Mouse (Mus musculus) lung, postnatal 0 days (tissue): ENCODE results near the gene Hoxc5. TPM values are rescaled to one million over a fixed set of nuclear protein-coding genes. Genes with fewer than 3 reads are reported as not detected.

Experiments used
- ATAC-seq: fragments of 200-750 bp; cut with Nextera tagmentation; 2 replicates; pipeline ENCODE4 v1.8.0; 2017; ENCODE audit warnings: moderate library complexity
- DNase-seq: peaks from one replicate; pipeline ENCODE4 v3.0.0-alpha.2; 2016; ENCODE audit warnings: low spot score
- H3K27ac ChIP-seq: fragments of 300-500 bp; sonication (generic); 2 replicates; pipeline ENCODE4 v1.5.1; 2014; ENCODE audit warnings: antibody characterized with exemption, mild to moderate bottlenecking, low read length, mixed read lengths
- H3K27me3 ChIP-seq: fragments of 300-500 bp; sonication (generic); replicated peaks from 2 replicates; pipeline ENCODE4 v1.6.1; 2014; ENCODE audit warnings: low read length, mixed read lengths; ENCODE audit not compliant: insufficient read depth
- H3K36me3 ChIP-seq: fragments of 300-500 bp; sonication (generic); 2 replicates; pipeline ENCODE4 v1.6.1; 2014; ENCODE audit warnings: low read length, mixed read lengths; ENCODE audit not compliant: insufficient read depth
- H3K4me1 ChIP-seq: fragments of 300-500 bp; sonication (generic); 2 replicates; pipeline ENCODE4 v1.6.1; 2014; ENCODE audit warnings: antibody characterized with exemption, low read depth, low read length, mixed read lengths; ENCODE audit not compliant: insufficient read depth
- H3K4me2 ChIP-seq: fragments of 300-500 bp; sonication (generic); replicated peaks from 2 replicates; pipeline ENCODE4 v1.6.1; 2014; ENCODE audit warnings: low read depth, mild to moderate bottlenecking, low read length, moderate library complexity, mixed read lengths
- H3K4me3 ChIP-seq: fragments of 300-500 bp; sonication (generic); 2 replicates; pipeline ENCODE4 v1.5.1; 2014; ENCODE audit warnings: low read depth, low read length
- H3K9ac ChIP-seq: fragments of 300-500 bp; sonication (generic); replicated peaks from 2 replicates; pipeline ENCODE4 v1.6.1; 2014; ENCODE audit warnings: low read depth, mild to moderate bottlenecking
- H3K9me3 ChIP-seq: fragments of 300-500 bp; sonication (generic); 2 replicates; pipeline ENCODE4 v1.6.1; 2016; ENCODE audit warnings: low read length, mixed read lengths
- CTCF ChIP-seq: IDR thresholded peaks from 2 replicates; pipeline ENCODE4 v1.5.1; 2016; ENCODE audit warnings: antibody characterized with exemption, mild to moderate bottlenecking
- EP300 ChIP-seq: IDR thresholded peaks from 2 replicates; pipeline ENCODE4 v1.6.1; 2016; ENCODE audit warnings: antibody characterized with exemption, mild to moderate bottlenecking, control low read depth
- WGBS: fragments of 180-500 bp; shearing (Covaris S2); extraction: QIAGEN DNeasy Blood & Tissue Kit; methylation state at CpG from one replicate; pipeline ENCODE4 v1.1.7; 2014; 5-methylcytosine and 5-hydroxymethylcytosine counted together
- polyA plus RNA-seq: library from polyadenylated mRNA; unstranded; fragments of >200 nt; fragmentation: Nextera tagmentation; extraction: Ambion mirVana; gene quantifications from 2 replicates; pipeline ENCODE4 v1.2.1, GENCODE M21; 2015

Hoxc5 gene
- polyA plus RNA-seq, 1 experiment from 2014 or later = not detected

GRCm38 (mm10) chr15:103030142-103030541, 62.9 kb downstream of the Hoxc5 start:
- WGBS = 21% methylated on average over 8 of the region's 8 CpGs
- no peak overlapping the region for H3K27ac ChIP-seq
- H3K9ac ChIP-seq = no peak overlapping the region
- H3K27me3 ChIP-seq = peaks cover 67% of the 10 kb centered on the region
- ATAC-seq (no peak), DNase-seq (no peak)
- no peak overlapping the region for H3K4me3 ChIP-seq
- H3K4me2 ChIP-seq = no peak overlapping the region
- no peaks in the 10 kb centered on the region for H3K4me1 ChIP-seq
- TF ChIP-seq CTCF (no peak), EP300 (no peak)
- no peaks in the 10 kb centered on the region for H3K36me3 ChIP-seq
- H3K9me3 ChIP-seq = no peaks in the 10 kb centered on the region

DNA sequence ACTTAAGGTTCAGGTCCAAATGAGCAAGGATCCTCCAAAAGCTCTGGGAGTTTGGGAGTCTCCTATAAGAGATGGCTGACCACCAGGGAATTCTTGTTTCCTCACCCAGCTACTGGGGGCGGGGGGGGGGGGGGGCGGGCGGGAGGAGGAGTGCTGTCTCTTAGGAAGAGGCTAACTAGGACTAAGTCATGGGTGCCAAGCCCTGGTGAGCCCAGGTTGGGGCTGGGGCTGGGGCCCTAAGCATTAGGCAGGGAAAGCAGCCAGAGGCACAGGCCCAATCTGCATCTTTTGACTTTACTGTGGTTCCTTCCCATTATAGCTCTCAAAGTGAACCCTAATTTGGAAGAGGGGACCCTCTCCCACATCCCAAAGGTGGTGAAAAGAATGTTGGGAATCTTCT, 64.9 kb downstream of the Hoxc5 start:
- peaks cover 62% of the 10 kb centered on the region for H3K27me3 ChIP-seq
- no peak overlapping the region for H3K4me3 ChIP-seq
- no peak overlapping the region for H3K4me2 ChIP-seq

GRCm38 (mm10) chr15:103032646-103033575, 65.7 kb downstream of the Hoxc5 start:
- no peak overlapping the region for H3K4me2 ChIP-seq
- WGBS = 4% methylated on average over 26 of the region's 26 CpGs
- no peak overlapping the region for H3K4me3 ChIP-seq
- H3K27me3 ChIP-seq = peaks cover 60% of the 10 kb centered on the region
- no peak for TF ChIP-seq EP300
- no peak for TF ChIP-seq CTCF
- no peak for ATAC-seq
- no peaks in the 10 kb centered on the region for H3K36me3 ChIP-seq
- DNase-seq = no peak
- H3K4me1 ChIP-seq = no peaks in the 10 kb centered on the region
- no peak overlapping the region for H3K27ac ChIP-seq
- H3K9ac ChIP-seq = no peak overlapping the region
- no peaks in the 10 kb centered on the region for H3K9me3 ChIP-seq

More for the DNA sequence above, 64.9 kb downstream of the Hoxc5 start:
- no peaks in the 10 kb centered on the region for H3K36me3 ChIP-seq
- no peak overlapping the region for H3K9ac ChIP-seq
- ATAC-seq = no peak
- DNase-seq = no peak
- H3K27ac ChIP-seq = no peak overlapping the region
- no peaks in the 10 kb centered on the region for H3K9me3 ChIP-seq
- no peaks in the 10 kb centered on the region for H3K4me1 ChIP-seq
- TF ChIP-seq EP300 = no peak
- TF ChIP-seq CTCF = no peak
- WGBS = 8% methylated on average over 2 of the region's 3 CpGs

GRCm38 (mm10) chr15:103034043-103034806, 67.0 kb downstream of the Hoxc5 start:
- Histone ChIP-seq H3K9me3 (no peaks in the 10 kb centered on the region), H3K4me3 (peak overlapping the region; percentile 31), H3K4me2 (peak overlapping the region; percentile 51), H3K36me3 (no peaks in the 10 kb centered on the region), H3K9ac (no peak overlapping the region), H3K27ac (no peak overlapping the region), H3K27me3 (peaks cover 53% of the 10 kb centered on the region), H3K4me1 (no peaks in the 10 kb centered on the region)
- ATAC-seq = peak; percentile 40; the same call in 1 of the 2 replicates
- TF ChIP-seq CTCF (no peak), EP300 (no peak)
- WGBS = 1% methylated on average over 24 of the region's 24 CpGs
- DNase-seq = no peak

DNA sequence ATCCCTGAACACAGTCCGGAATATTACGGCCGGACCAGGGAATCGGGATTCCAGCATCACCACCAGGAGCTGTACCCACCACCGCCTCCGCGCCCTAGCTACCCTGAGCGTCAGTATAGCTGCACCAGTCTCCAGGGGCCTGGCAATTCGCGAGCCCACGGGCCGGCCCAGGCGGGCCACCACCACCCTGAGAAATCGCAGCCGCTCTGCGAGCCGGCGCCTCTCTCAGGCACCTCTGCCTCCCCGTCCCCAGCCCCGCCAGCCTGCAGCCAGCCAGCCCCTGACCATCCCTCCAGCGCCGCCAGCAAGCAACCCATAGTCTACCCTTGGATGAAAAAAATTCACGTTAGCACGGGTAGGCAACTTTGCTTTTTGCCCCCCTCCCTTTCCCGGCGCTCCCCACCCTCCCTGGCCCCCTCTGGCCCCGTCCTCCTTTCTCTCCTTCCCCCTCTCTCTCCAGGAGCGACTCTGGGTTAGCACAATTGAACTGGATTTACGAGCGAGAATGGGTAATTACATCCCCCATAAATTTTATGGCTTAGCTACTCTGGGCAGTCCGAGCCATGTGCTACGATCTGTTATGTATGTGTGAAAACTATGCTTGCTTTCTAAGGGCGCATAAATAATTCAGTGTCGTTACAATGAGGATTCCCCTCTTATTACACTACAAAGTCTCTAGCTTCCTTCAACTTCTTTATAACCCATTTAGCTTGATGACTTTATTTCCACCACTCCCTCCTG, 67.7 kb downstream of the Hoxc5 start:
- H3K4me1 ChIP-seq = no peaks in the 10 kb centered on the region

GRCm38 (mm10) chr15:103035548-103035881, 68.3 kb downstream of the Hoxc5 start:
- Histone ChIP-seq H3K9me3 (no peaks in the 10 kb centered on the region), H3K36me3 (no peaks in the 10 kb centered on the region), H3K4me1 (no peaks in the 10 kb centered on the region), H3K9ac (no peak overlapping the region), H3K27ac (no peak overlapping the region), H3K27me3 (peaks cover 53% of the 10 kb centered on the region), H3K4me3 (no peak overlapping the region), H3K4me2 (peak overlapping the region; percentile 8; the same call in 1 of the 2 replicates)
- WGBS = 0% methylated on average over 14 of the region's 14 CpGs
- ATAC-seq = no peak
- DNase-seq = no peak
- TF ChIP-seq CTCF (no peak), EP300 (no peak)

More for the DNA sequence above, 67.7 kb downstream of the Hoxc5 start:
- H3K27me3 ChIP-seq = peaks cover 52% of the 10 kb centered on the region
- DNase-seq (no peak), ATAC-seq (no peak)
- H3K9me3 ChIP-seq = no peaks in the 10 kb centered on the region
- TF ChIP-seq EP300 (no peak), CTCF (no peak)
- no peaks in the 10 kb centered on the region for H3K36me3 ChIP-seq
- peak overlapping the region; percentile 51 for H3K4me2 ChIP-seq
- WGBS = 2% methylated on average over 29 of the region's 34 CpGs
- H3K27ac ChIP-seq = no peak overlapping the region
- no peak overlapping the region for H3K9ac ChIP-seq
- H3K4me3 ChIP-seq = peak overlapping the region; percentile 31
